Mouse (Mus musculus): ENCODE results near the gene Znrf1. TPM values are rescaled to one million over a fixed set of nuclear protein-coding genes. Genes with fewer than 3 reads are reported as not detected.

The Znrf1 gene
- total RNA-seq, 1 experiment = 38.4 TPM

GRCm38 (mm10) chr8:111607414-111607813 is 71.5 kb downstream of the Znrf1 start:
- Histone ChIP-seq H3K36me3 (ENCODE audit: control insufficient read depth, insufficient read depth, low read length, poor library complexity, severe bottlenecking) (no peaks in the 10 kb centered on the region), H3K9ac (ENCODE audit: insufficient read depth, low read depth, low read length, poor library complexity, severe bottlenecking) (no peak overlapping the region), H3K27ac (ENCODE audit: insufficient read depth, low read depth, low read length, poor library complexity, severe bottlenecking) (no peak overlapping the region), H3K9me3 (ENCODE audit: control insufficient read depth, insufficient read depth, low read depth, low read length) (no peaks in the 10 kb centered on the region), H3K4me3 (ENCODE audit: insufficient read depth in 1 of 2, low read depth in 1 of 2, low read length in 2 of 2, poor library complexity in 1 of 2, severe bottlenecking in 1 of 2) (no peak overlapping the region), H3K4me1 (ENCODE audit: control insufficient read depth in 2 of 2, insufficient read depth in 2 of 2, low read length in 2 of 2, poor library complexity in 1 of 2) (peaks cover 3 to 10% of the 10 kb centered on the region in 2 experiments; a peak in 3 of 4 replicates)
- no peak for TF ChIP-seq ZNF384 (IDR thresholded peaks at IDR 0.05; ENCODE audit: low read depth, low read length)
- no peak for TF ChIP-seq HCFC1 (IDR thresholded peaks at IDR 0.05; ENCODE audit: borderline replicate concordance, insufficient read depth, low read length)
- TF ChIP-seq CHD2 (IDR thresholded peaks at IDR 0.05; ENCODE audit: low read depth, low read length) = no peak
- TF ChIP-seq MAFK (IDR thresholded peaks at IDR 0.05; ENCODE audit: insufficient read depth, low read depth, low read length) = no peak
- TF ChIP-seq ZC3H11A (IDR thresholded peaks at IDR 0.05; ENCODE audit: borderline replicate concordance, low read depth, low read length) = no peak
- in situ Hi-C loops (cut with MboI; ENCODE audit: low sequenced_read_pairs in 2 of 2, unreplicated experiment in 2 of 2) = no loop called here
- no peak for DNase-seq (ENCODE audit: low read depth, low spot score)

DNA sequence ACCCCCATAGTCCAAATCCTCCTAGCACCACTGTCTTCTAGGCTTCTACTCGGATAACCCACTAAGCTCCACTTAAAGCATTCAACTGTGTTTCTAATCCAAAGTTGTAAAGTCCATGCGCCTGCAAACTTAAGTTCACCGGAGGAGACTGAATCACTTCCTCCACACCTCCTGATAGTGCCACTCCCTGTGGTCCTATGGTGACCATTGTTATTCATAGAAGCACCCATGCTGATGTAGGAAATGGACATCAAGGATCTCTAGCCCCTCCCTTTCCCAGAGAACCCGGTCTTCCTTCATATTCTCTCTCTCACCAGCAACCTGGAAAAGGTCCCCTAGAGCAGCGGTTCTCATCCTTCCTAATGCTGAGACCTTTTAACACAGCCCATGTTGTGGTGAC is 77.3 kb downstream of the Znrf1 start:
- peaks cover 8 to 36% of the 10 kb centered on the region in 2 experiments; a peak in 3 of 4 replicates for H3K4me1 ChIP-seq (ENCODE audit: control insufficient read depth in 2 of 2, insufficient read depth in 2 of 2, low read length in 2 of 2, poor library complexity in 1 of 2)
- TF ChIP-seq ZC3H11A (IDR thresholded peaks at IDR 0.05; ENCODE audit: borderline replicate concordance, low read depth, low read length) (no peak), ZNF384 (IDR thresholded peaks at IDR 0.05; ENCODE audit: low read depth, low read length) (no peak)
- peak; percentile 75 for DNase-seq (ENCODE audit: low read depth, low spot score)
- H3K27ac ChIP-seq (ENCODE audit: insufficient read depth, low read depth, low read length, poor library complexity, severe bottlenecking) = peak overlapping the region; percentile 24; the same call in 1 of the 2 replicates
- in situ Hi-C loops (cut with MboI; ENCODE audit: low sequenced_read_pairs in 2 of 2, unreplicated experiment in 2 of 2) = no loop called here
- no peak overlapping the region for H3K4me3 ChIP-seq (ENCODE audit: insufficient read depth in 1 of 2, low read depth in 1 of 2, low read length in 2 of 2, poor library complexity in 1 of 2, severe bottlenecking in 1 of 2)
- H3K36me3 ChIP-seq (ENCODE audit: control insufficient read depth, insufficient read depth, low read length, poor library complexity, severe bottlenecking) = 0 out of 2 replicates have a peak, but pooled peaks cover 2% of the 10 kb centered on the region
- no peak overlapping the region for H3K9ac ChIP-seq (ENCODE audit: insufficient read depth, low read depth, low read length, poor library complexity, severe bottlenecking)
- H3K9me3 ChIP-seq (ENCODE audit: control insufficient read depth, insufficient read depth, low read depth, low read length) = no peaks in the 10 kb centered on the region

- peaks cover 7% of the 10 kb centered on the region; the same call in 1 of the 2 replicates for H3K36me3 ChIP-seq (ENCODE audit: control insufficient read depth, insufficient read depth, low read length, poor library complexity, severe bottlenecking)
- H3K4me3 ChIP-seq (ENCODE audit: insufficient read depth in 1 of 2, low read depth in 1 of 2, low read length in 2 of 2, poor library complexity in 1 of 2, severe bottlenecking in 1 of 2) = no peak overlapping the region
- H3K27ac ChIP-seq (ENCODE audit: insufficient read depth, low read depth, low read length, poor library complexity, severe bottlenecking) = no peak overlapping the region
- no peaks in the 10 kb centered on the region for H3K9me3 ChIP-seq (ENCODE audit: control insufficient read depth, insufficient read depth, low read depth, low read length)
- no peak overlapping the region for H3K9ac ChIP-seq (ENCODE audit: insufficient read depth, low read depth, low read length, poor library complexity, severe bottlenecking)
- TF ChIP-seq ZNF384 (IDR thresholded peaks at IDR 0.05; ENCODE audit: low read depth, low read length) (no peak), HCFC1 (IDR thresholded peaks at IDR 0.05; ENCODE audit: borderline replicate concordance, insufficient read depth, low read length) (no peak), CHD2 (IDR thresholded peaks at IDR 0.05; ENCODE audit: low read depth, low read length) (no peak), MAFK (IDR thresholded peaks at IDR 0.05; ENCODE audit: insufficient read depth, low read depth, low read length) (no peak), ZC3H11A (IDR thresholded peaks at IDR 0.05; ENCODE audit: borderline replicate concordance, low read depth, low read length) (no peak)
- in situ Hi-C loops (cut with MboI; ENCODE audit: low sequenced_read_pairs in 2 of 2, unreplicated experiment in 2 of 2) = no loop called here
- DNase-seq (ENCODE audit: low read depth, low spot score) = no peak
- peaks cover 8 to 44% of the 10 kb centered on the region in 2 experiments; a peak in 3 of 4 replicates for H3K4me1 ChIP-seq (ENCODE audit: control insufficient read depth in 2 of 2, insufficient read depth in 2 of 2, low read length in 2 of 2, poor library complexity in 1 of 2)
Measured at GRCm38 (mm10) chr8:111614786-111615701, 79.1 kb downstream of the Znrf1 start.

DNA sequence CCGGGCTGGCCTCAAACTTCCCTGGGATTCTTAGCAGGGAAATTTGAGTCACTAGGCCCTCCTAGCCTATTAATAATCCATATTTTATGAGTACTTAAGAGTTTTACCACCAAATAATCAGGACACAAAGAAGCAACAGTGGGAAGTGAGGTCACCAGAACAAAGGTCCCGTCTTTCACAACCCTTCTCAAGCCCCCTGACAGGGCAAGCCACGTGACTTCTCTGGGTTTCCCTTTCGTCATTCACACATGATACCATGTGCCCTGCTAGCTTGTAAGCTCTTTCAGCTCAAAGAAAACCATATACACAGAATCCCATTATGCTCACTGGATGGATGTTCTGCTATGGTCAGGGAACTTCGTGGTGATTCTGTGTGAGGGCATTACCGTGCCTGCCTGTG is 81.9 kb downstream of the Znrf1 start:
- peaks cover 4 to 45% of the 10 kb centered on the region in 2 experiments for H3K4me1 ChIP-seq (ENCODE audit: control insufficient read depth in 2 of 2, insufficient read depth in 2 of 2, low read length in 2 of 2, poor library complexity in 1 of 2)
- in situ Hi-C loops (cut with MboI; ENCODE audit: low sequenced_read_pairs in 2 of 2, unreplicated experiment in 2 of 2) = no loop called here
- peaks cover 11% of the 10 kb centered on the region; the same call in 1 of the 2 replicates for H3K36me3 ChIP-seq (ENCODE audit: control insufficient read depth, insufficient read depth, low read length, poor library complexity, severe bottlenecking)
- H3K4me3 ChIP-seq (ENCODE audit: insufficient read depth in 1 of 2, low read depth in 1 of 2, low read length in 2 of 2, poor library complexity in 1 of 2, severe bottlenecking in 1 of 2) = no peak overlapping the region
- no peaks in the 10 kb centered on the region for H3K9me3 ChIP-seq (ENCODE audit: control insufficient read depth, insufficient read depth, low read depth, low read length)
- TF ChIP-seq HCFC1 (IDR thresholded peaks at IDR 0.05; ENCODE audit: borderline replicate concordance, insufficient read depth, low read length) = no peak
- TF ChIP-seq ZNF384 (IDR thresholded peaks at IDR 0.05; ENCODE audit: low read depth, low read length) = no peak
- no peak for TF ChIP-seq ZC3H11A (IDR thresholded peaks at IDR 0.05; ENCODE audit: borderline replicate concordance, low read depth, low read length)
- TF ChIP-seq MAFK (IDR thresholded peaks at IDR 0.05; ENCODE audit: insufficient read depth, low read depth, low read length) = no peak
- no peak for TF ChIP-seq CHD2 (IDR thresholded peaks at IDR 0.05; ENCODE audit: low read depth, low read length)
- H3K27ac ChIP-seq (ENCODE audit: insufficient read depth, low read depth, low read length, poor library complexity, severe bottlenecking) = no peak overlapping the region
- H3K9ac ChIP-seq (ENCODE audit: insufficient read depth, low read depth, low read length, poor library complexity, severe bottlenecking) = no peak overlapping the region
- DNase-seq (ENCODE audit: low read depth, low spot score) = no peak
